Mouse (Mus musculus) liver, adult 2 months (tissue): ENCODE data around the gene Lclat1. TPM values are rescaled to one million over a fixed set of nuclear protein-coding genes. Genes with fewer than 3 reads are reported as not detected.
A peak's percentile ranks its signal among the peaks of the same experiment; 100 is the strongest.

Experiments
- DNase-seq: peaks from one replicate; pipeline ENCODE4 v3.0.0-alpha.2; 2011; ENCODE audit warnings: low read depth, low spot score; ENCODE audit errors: extremely low read depth
- H3K27ac ChIP-seq: fragments of 200-500 bp; replicated peaks from 2 replicates; pipeline ENCODE4 v1.5.1; 2012; ENCODE audit warnings: low read depth, mild to moderate bottlenecking, control low read depth, inconsistent platforms, low read length; ENCODE audit not compliant: insufficient read depth
- H3K27me3 ChIP-seq: fragments of 200-500 bp; 2 replicates; pipeline ENCODE4 v1.6.1; 2012; ENCODE audit warnings: mild to moderate bottlenecking, moderate library complexity, low read length, inconsistent platforms; ENCODE audit not compliant: control insufficient read depth, insufficient read depth
- H3K36me3 ChIP-seq: fragments of 200-500 bp; 2 replicates; pipeline ENCODE4 v1.6.1; 2012; ENCODE audit warnings: low read length, inconsistent platforms; ENCODE audit not compliant: control insufficient read depth, insufficient read depth
- H3K4me1 ChIP-seq: fragments of 200-500 bp; 2 replicates; pipeline ENCODE4 v1.6.1; 2011; ENCODE audit warnings: low read length; ENCODE audit not compliant: control insufficient read depth, insufficient read depth
- H3K4me3 ChIP-seq: fragments of 200-500 bp; 2 replicates; pipeline ENCODE4 v1.5.1; 2011; ENCODE audit warnings: low read depth, mild to moderate bottlenecking, control low read depth, low read length, moderate library complexity; ENCODE audit not compliant: insufficient read depth
- H3K79me2 ChIP-seq: fragments of 200-500 bp; 2 replicates; pipeline ENCODE4 v1.6.1; 2012; ENCODE audit warnings: inconsistent platforms, mild to moderate bottlenecking, low read length, moderate library complexity; ENCODE audit not compliant: control insufficient read depth, insufficient read depth
- H3K9ac ChIP-seq: fragments of 200-500 bp; 2 replicates; pipeline ENCODE4 v1.6.1; 2012; ENCODE audit warnings: low read depth, mild to moderate bottlenecking, control low read depth, inconsistent platforms, low read length
- CTCF ChIP-seq: fragments of 200-500 bp; IDR thresholded peaks from 2 replicates; pipeline ENCODE4 v1.5.1; 2011; ENCODE audit warnings: low read depth, low read length, control low read depth
- POLR2A ChIP-seq: fragments of 200-500 bp; IDR thresholded peaks from 2 replicates; pipeline ENCODE4 v1.6.1; 2011; ENCODE audit warnings: low read length, control low read depth; ENCODE audit not compliant: insufficient read depth; ENCODE audit errors: extremely low read depth
- WGBS: fragments of 180-500 bp; shearing (Covaris S2); methylation state at CpG from one replicate; pipeline ENCODE4 v1.1.7; 2018; 5-methylcytosine and 5-hydroxymethylcytosine counted together
- polyA plus RNA-seq: library from polyadenylated mRNA; depleted of rRNA; stranded (reverse); fragments of >200 nt; gene quantifications from 2 replicates; pipeline ENCODE4 v1.2.3, GENCODE M21; 2012
- total RNA-seq: library from RNA; depleted of rRNA; stranded (reverse); fragments of >200 nt; gene quantifications from 2 replicates; pipeline ENCODE4 v1.2.3, GENCODE M21; 2014

The Lclat1 gene
- total and polyA plus RNA-seq, 2 experiments = 12.3 to 24.1 TPM

GRCm38 (mm10) chr17:73095585-73095984, 12.2 kb upstream of the Lclat1 start:
- Histone ChIP-seq H3K79me2 (no peaks in the 10 kb centered on the region), H3K27me3 (no peaks in the 10 kb centered on the region), H3K27ac (no peak overlapping the region), H3K4me1 (no peaks in the 10 kb centered on the region; the same call in 1 of the 2 replicates), H3K36me3 (no peaks in the 10 kb centered on the region), H3K4me3 (no peak overlapping the region), H3K9ac (no peak overlapping the region)
- no peak for TF ChIP-seq CTCF
- TF ChIP-seq POLR2A = no peak
- no peak for DNase-seq
- WGBS = 90% methylated on average over 8 of the region's 8 CpGs

GRCm38 (mm10) chr17:73096484-73096883, 11.3 kb upstream of the Lclat1 start:
- H3K4me3 ChIP-seq = no peak overlapping the region
- DNase-seq = peak; percentile 41
- H3K9ac ChIP-seq = no peak overlapping the region
- no peaks in the 10 kb centered on the region for H3K4me1 ChIP-seq
- no peaks in the 10 kb centered on the region for H3K27me3 ChIP-seq
- H3K79me2 ChIP-seq = no peaks in the 10 kb centered on the region
- 27% methylated on average over 5 of the region's 5 CpGs for WGBS
- TF ChIP-seq POLR2A = no peak
- TF ChIP-seq CTCF = peak; percentile 78
- no peak overlapping the region for H3K27ac ChIP-seq
- H3K36me3 ChIP-seq = no peaks in the 10 kb centered on the region

GRCm38 (mm10) chr17:73098636-73099035, 9.1 kb upstream of the Lclat1 start:
- H3K36me3 ChIP-seq = no peaks in the 10 kb centered on the region
- H3K79me2 ChIP-seq = no peaks in the 10 kb centered on the region
- no peak overlapping the region for H3K4me3 ChIP-seq
- no peaks in the 10 kb centered on the region for H3K27me3 ChIP-seq
- DNase-seq = no peak
- WGBS = 76% methylated on average over 1 of the region's 1 CpGs
- H3K9ac ChIP-seq = no peak overlapping the region
- no peaks in the 10 kb centered on the region for H3K4me1 ChIP-seq
- H3K27ac ChIP-seq = no peak overlapping the region
- no peak for TF ChIP-seq CTCF
- no peak for TF ChIP-seq POLR2A

GRCm38 (mm10) chr17:73100396-73100795, 7.4 kb upstream of the Lclat1 start:
- TF ChIP-seq CTCF = no peak
- 98% methylated on average over 5 of the region's 5 CpGs for WGBS
- Histone ChIP-seq H3K27me3 (no peaks in the 10 kb centered on the region), H3K79me2 (no peaks in the 10 kb centered on the region), H3K4me3 (no peak overlapping the region), H3K9ac (no peak overlapping the region), H3K27ac (no peak overlapping the region), H3K4me1 (no peaks in the 10 kb centered on the region), H3K36me3 (no peaks in the 10 kb centered on the region)
- DNase-seq = no peak

GRCm38 (mm10) chr17:73102538-73102937, 5.2 kb upstream of the Lclat1 start:
- peaks cover 2% of the 10 kb centered on the region; the same call in 1 of the 2 replicates for H3K4me1 ChIP-seq
- H3K36me3 ChIP-seq = no peaks in the 10 kb centered on the region
- H3K4me3 ChIP-seq = no peak overlapping the region
- TF ChIP-seq POLR2A = no peak
- TF ChIP-seq CTCF = no peak
- no peak overlapping the region for H3K27ac ChIP-seq
- 76% methylated on average over 4 of the region's 4 CpGs for WGBS
- H3K27me3 ChIP-seq = no peaks in the 10 kb centered on the region
- H3K9ac ChIP-seq = no peak overlapping the region
- H3K79me2 ChIP-seq = no peaks in the 10 kb centered on the region
- no peak for DNase-seq

GRCm38 (mm10) chr17:73108170-73108887, 544 bp downstream of the Lclat1 start:
- peaks cover 15% of the 10 kb centered on the region; the same call in 1 of the 2 replicates for H3K79me2 ChIP-seq
- H3K4me1 ChIP-seq = peaks cover 4% of the 10 kb centered on the region
- 3% methylated on average over 35 of the region's 35 CpGs for WGBS
- DNase-seq = peak; percentile 78
- H3K36me3 ChIP-seq = no peaks in the 10 kb centered on the region
- H3K27ac ChIP-seq = peak overlapping the region; percentile 10; the same call in 1 of the 2 replicates
- peak overlapping the region; percentile 89 for H3K4me3 ChIP-seq
- TF ChIP-seq CTCF = no peak
- 0 out of 2 replicates have a peak, but pooled peaks have one; percentile 4 for TF ChIP-seq POLR2A
- H3K9ac ChIP-seq = peak overlapping the region; percentile 83
- H3K27me3 ChIP-seq = no peaks in the 10 kb centered on the region
